Mouse (Mus musculus): ENCODE data around the gene Nrsn2. TPM values are rescaled to one million over a fixed set of nuclear protein-coding genes. Genes with fewer than 3 reads are reported as not detected.

The Nrsn2 gene
- polyA plus RNA-seq, 1 experiment: 99.0 TPM

Other genes with a start within 250 kb of the Nrsn2 start
- gene Tcf15, start 233.1 kb downstream of the Nrsn2 start, polyA plus RNA-seq (2012; rRNA removed): 3.3 TPM in 2 replicates
- 74.1 and 80.0 TPM in 2 replicates for gene Csnk2a1, start 149.8 kb downstream of the Nrsn2 start, polyA plus RNA-seq (2012; rRNA removed)
- gene Tbc1d20, start 82.8 kb downstream of the Nrsn2 start, polyA plus RNA-seq (2012; rRNA removed): 40.5 and 42.7 TPM in 2 replicates
- 209 and 246 TPM in 2 replicates for gene Rbck1, start 44.0 kb downstream of the Nrsn2 start, polyA plus RNA-seq (2012; rRNA removed)
- 0.48 and 0.52 TPM in 2 replicates for gene Trib3, start 32.6 kb downstream of the Nrsn2 start, polyA plus RNA-seq (2012; rRNA removed)
- 22.7 and 23.4 TPM in 2 replicates for gene Sox12, start 21.4 kb upstream of the Nrsn2 start, polyA plus RNA-seq (2012; rRNA removed)
- gene Zcchc3, start 38.4 kb upstream of the Nrsn2 start, polyA plus RNA-seq (2012; rRNA removed): 9.2 and 9.7 TPM in 2 replicates
- gene 6820408C15Rik, start 38.9 kb upstream of the Nrsn2 start, polyA plus RNA-seq (2012; rRNA removed): 4.4 and 4.5 TPM in 2 replicates
- not detected in 2 replicates for gene Defb23, start 88.0 kb upstream of the Nrsn2 start, polyA plus RNA-seq (2012; rRNA removed)
- gene Defb20, start 100.4 kb upstream of the Nrsn2 start, polyA plus RNA-seq (2012; rRNA removed): 0.20 TPM in 1 of 2 replicates, not detected in the other
- gene Defb22, start 113.5 kb upstream of the Nrsn2 start, polyA plus RNA-seq (2012; rRNA removed): not detected in 2 replicates
- not detected in 2 replicates for gene Defb26, start 135.1 kb upstream of the Nrsn2 start, polyA plus RNA-seq (2012; rRNA removed)
- gene Defb28, start 141.6 kb upstream of the Nrsn2 start, polyA plus RNA-seq (2012; rRNA removed): not detected in 2 replicates
- not detected in 2 replicates for gene Defb29, start 163.5 kb upstream of the Nrsn2 start, polyA plus RNA-seq (2012; rRNA removed)
- not detected in 2 replicates for gene Gm17416, start 192.7 kb upstream of the Nrsn2 start, polyA plus RNA-seq (2012; rRNA removed)
- gene Defb21, start 196.1 kb upstream of the Nrsn2 start, polyA plus RNA-seq (2012; rRNA removed): not detected in 2 replicates
- gene Defb19, start 203.7 kb upstream of the Nrsn2 start, polyA plus RNA-seq (2012; rRNA removed): not detected in 2 replicates
- not detected in 2 replicates for gene Defb45, start 222.8 kb upstream of the Nrsn2 start, polyA plus RNA-seq (2012; rRNA removed)
- not detected in 2 replicates for gene Defb36, start 227.7 kb upstream of the Nrsn2 start, polyA plus RNA-seq (2012; rRNA removed)
- gene Defb25, start 246.4 kb upstream of the Nrsn2 start, polyA plus RNA-seq (2012; rRNA removed): not detected in 2 replicates